ENCODE assay signal across 8 mouse cellular contexts in genomic region chr10:4432123-4432931, GRCm38 (mm10). TPM values are rescaled to one million over a fixed set of nuclear protein-coding genes. Genes with fewer than 3 reads are reported as not detected.
A peak's percentile ranks its signal among the peaks of the same experiment; 100 is the strongest.
DNase-seq lines count a peak whose midpoint lies in the region; ATAC-seq lines count a peak whose summit lies in the region.

Gene Rmnd1 (minus strand): TSS chr10:4432388.
Gene Armt1 (plus strand): TSS chr10:4432467.

- WGBS in hindbrain, embryonic 12.5 days = under 1% methylated on average over 65 of the region's 75 CpGs

- peaks cover 14% of the 10 kb centered on the region for H3K4me1 ChIP-seq in hindbrain, embryonic 12.5 days

- peak within 1 kb of the TSS; percentile 82 for H3K27ac ChIP-seq in hindbrain, embryonic 12.5 days

- H3K9me3 ChIP-seq in hindbrain, embryonic 12.5 days (replicated peaks) = no peaks in the 10 kb centered on the region

- peak; percentile 98 for DNase-seq in Muller cell, postnatal 12 days (ENCODE audit: inconsistent ontology term)
- DNase-seq in cerebellum, adult 9-11 months = peak; percentile 98
- peak; percentile 93 to 95 for DNase-seq in frontal cortex, postnatal 10 days (ENCODE audit: low spot score in 2 of 2)
- DNase-seq in layer of hippocampus, postnatal 14 days (ENCODE audit: low spot score in 2 of 2) = peak; percentile 93 to 94
- DNase-seq in lung, postnatal 14 days = peak; percentile 94
- DNase-seq in retina, adult 2 months (ENCODE audit: low read depth, low spot score) = peak; percentile 89
- DNase-seq in thymus, postnatal 36 days = peak; percentile 95 to 97

- peak within 1 kb of the TSS; percentile 64 for H3K4me3 ChIP-seq in hindbrain, embryonic 12.5 days

- ATAC-seq in hindbrain, embryonic 12.5 days (ENCODE audit: low FRiP score) = peak; percentile 94

- H3K9ac ChIP-seq in hindbrain, embryonic 12.5 days = peak within 1 kb of the TSS; percentile 73

- peak within 1 kb of the TSS; percentile 73 for H3K4me2 ChIP-seq in hindbrain, embryonic 12.5 days (replicated peaks)

- peaks cover 10% of the 10 kb centered on the region; the same call in 1 of the 2 replicates for H3K36me3 ChIP-seq in hindbrain, embryonic 12.5 days

- H3K27me3 ChIP-seq in hindbrain, embryonic 12.5 days = no peaks in the 10 kb centered on the region

RNA-seq across cellular contexts. Expression of gene Rmnd1, which starts in this region (rescaled TPM):
- 45.4 and 52.6 TPM in 2 replicates for polyA plus RNA-seq in hindbrain, embryonic 12.5 days (2016; fragmentation: Nextera tagmentation; extraction: Ambion mirVana)
- 10 to 100 TPM; 24.0 to 27.4 TPM for total RNA-seq in layer of hippocampus, postnatal 14 days (2021)

RNA-seq across cellular contexts. Expression of gene Armt1, which starts in this region (rescaled TPM):
- 20.8 and 21.4 TPM in 2 replicates for polyA plus RNA-seq in hindbrain, embryonic 12.5 days (2016; fragmentation: Nextera tagmentation; extraction: Ambion mirVana)
- 10 to 100 TPM; 13.5 to 15.6 TPM for total RNA-seq in layer of hippocampus, postnatal 14 days (2021)

Comparison
In these comparisons a context has a peak if more than half of its experiments do, and no peak if none do; other contexts are left out.
1. Peak in every context shown above with its lines: DNase-seq, ATAC-seq, H3K4me3 ChIP-seq and H3K27ac ChIP-seq.